Mouse (Mus musculus): ENCODE measurements at regions not wholly inside any gene's neighbourhood (a gene's known extent, or its start where the extent isn't known, plus 50 kb on each side); places are given as distances from the start of the nearest gene placed in this dataset.

GRCm38 (mm10) chr13:56350705-56351400 lies 54.5 kb upstream of the Cxcl14 start:
- 79% methylated on average over 14 of the region's 14 CpGs for WGBS
- no peak overlapping the region for H3K27ac ChIP-seq (ENCODE audit: control insufficient read depth, insufficient read depth, low read depth, low read length, poor library complexity)
- TF ChIP-seq CTCF (IDR thresholded peaks at IDR 0.05; ENCODE audit: control insufficient read depth, insufficient read depth, low read length) (no peak), POLR2A (IDR thresholded peaks at IDR 0.05; ENCODE audit: borderline replicate concordance, control insufficient read depth, low read depth, low read length) (no peak)
- no peak overlapping the region for H3K4me3 ChIP-seq (replicated peaks; ENCODE audit: control insufficient read depth, low read depth, low read length)
- no peaks in the 10 kb centered on the region; the same call in 1 of the 2 replicates for H3K4me1 ChIP-seq (ENCODE audit: control insufficient read depth, insufficient read depth, low read length)

DNA sequence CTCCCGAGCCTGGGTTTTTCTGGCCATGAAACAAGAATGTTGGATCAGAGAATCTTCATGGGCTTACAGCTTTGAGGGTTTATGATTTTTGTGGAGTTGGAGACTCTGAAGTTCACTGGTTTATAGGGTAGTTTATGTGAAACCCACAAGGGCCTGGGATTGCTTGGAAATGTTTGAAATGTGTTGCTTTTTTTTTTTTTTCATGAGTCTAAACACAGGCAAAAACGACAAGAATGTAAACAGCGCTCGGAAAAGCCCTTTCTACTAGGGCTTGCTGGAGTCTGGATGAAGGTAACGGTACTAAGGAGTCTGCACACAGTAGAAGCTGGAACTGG lies 55.0 kb upstream of the Cxcl14 start:
- no peak overlapping the region for H3K27ac ChIP-seq (ENCODE audit: control insufficient read depth, insufficient read depth, low read depth, low read length, poor library complexity)
- H3K4me3 ChIP-seq (replicated peaks; ENCODE audit: control insufficient read depth, low read depth, low read length), result no peak overlapping the region
- WGBS, result 71% methylated on average over 5 of the region's 5 CpGs
- no peak for TF ChIP-seq CTCF (IDR thresholded peaks at IDR 0.05; ENCODE audit: control insufficient read depth, insufficient read depth, low read length)
- no peak for TF ChIP-seq POLR2A (IDR thresholded peaks at IDR 0.05; ENCODE audit: borderline replicate concordance, control insufficient read depth, low read depth, low read length)
- no peaks in the 10 kb centered on the region; the same call in 1 of the 2 replicates for H3K4me1 ChIP-seq (ENCODE audit: control insufficient read depth, insufficient read depth, low read length)

DNA sequence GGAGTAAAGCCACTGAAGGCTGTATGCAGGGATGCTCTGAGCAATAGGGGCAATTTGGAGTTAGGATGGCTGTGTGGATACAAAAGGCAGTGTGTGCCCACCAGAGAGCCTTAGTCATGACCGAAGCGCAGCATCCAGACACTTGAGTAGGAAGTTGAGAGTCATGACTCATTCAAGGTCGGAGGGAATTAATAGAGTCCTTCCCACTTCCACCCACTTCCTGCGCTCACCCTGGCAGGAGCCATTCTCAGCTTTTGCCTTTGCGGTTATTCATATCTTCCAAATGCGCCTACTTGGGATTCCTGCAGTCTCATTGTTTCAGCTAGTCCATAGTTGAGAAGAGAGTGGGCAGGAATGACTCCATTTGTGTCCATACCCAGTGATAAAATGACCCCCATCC lies 56.1 kb upstream of the Cxcl14 start:
- Histone ChIP-seq H3K4me1 (ENCODE audit: control insufficient read depth, insufficient read depth, low read length) (no peaks in the 10 kb centered on the region; the same call in 1 of the 2 replicates), H3K4me3 (replicated peaks; ENCODE audit: control insufficient read depth, low read depth, low read length) (no peak overlapping the region), H3K27ac (ENCODE audit: control insufficient read depth, insufficient read depth, low read depth, low read length, poor library complexity) (no peak overlapping the region)
- 41% methylated on average over 6 of the region's 6 CpGs for WGBS
- TF ChIP-seq POLR2A (IDR thresholded peaks at IDR 0.05; ENCODE audit: borderline replicate concordance, control insufficient read depth, low read depth, low read length) (no peak), CTCF (IDR thresholded peaks at IDR 0.05; ENCODE audit: control insufficient read depth, insufficient read depth, low read length) (no peak)

GRCm38 (mm10) chr13:56352839-56353605 lies 56.7 kb upstream of the Cxcl14 start:
- Histone ChIP-seq H3K4me1 (ENCODE audit: control insufficient read depth, insufficient read depth, low read length) (no peaks in the 10 kb centered on the region; the same call in 1 of the 2 replicates), H3K27ac (ENCODE audit: control insufficient read depth, insufficient read depth, low read depth, low read length, poor library complexity) (no peak overlapping the region), H3K4me3 (replicated peaks; ENCODE audit: control insufficient read depth, low read depth, low read length) (no peak overlapping the region)
- TF ChIP-seq POLR2A (IDR thresholded peaks at IDR 0.05; ENCODE audit: borderline replicate concordance, control insufficient read depth, low read depth, low read length) (no peak), CTCF (IDR thresholded peaks at IDR 0.05; ENCODE audit: control insufficient read depth, insufficient read depth, low read length) (no peak)
- 44% methylated on average over 12 of the region's 12 CpGs for WGBS

GRCm38 (mm10) chr13:56353921-56354320 lies 57.6 kb upstream of the Cxcl14 start:
- no peak overlapping the region for H3K4me3 ChIP-seq (replicated peaks; ENCODE audit: control insufficient read depth, low read depth, low read length)
- 81% methylated on average over 11 of the region's 11 CpGs for WGBS
- no peaks in the 10 kb centered on the region; the same call in 1 of the 2 replicates for H3K4me1 ChIP-seq (ENCODE audit: control insufficient read depth, insufficient read depth, low read length)
- no peak for TF ChIP-seq CTCF (IDR thresholded peaks at IDR 0.05; ENCODE audit: control insufficient read depth, insufficient read depth, low read length)
- H3K27ac ChIP-seq (ENCODE audit: control insufficient read depth, insufficient read depth, low read depth, low read length, poor library complexity), result no peak overlapping the region

DNA sequence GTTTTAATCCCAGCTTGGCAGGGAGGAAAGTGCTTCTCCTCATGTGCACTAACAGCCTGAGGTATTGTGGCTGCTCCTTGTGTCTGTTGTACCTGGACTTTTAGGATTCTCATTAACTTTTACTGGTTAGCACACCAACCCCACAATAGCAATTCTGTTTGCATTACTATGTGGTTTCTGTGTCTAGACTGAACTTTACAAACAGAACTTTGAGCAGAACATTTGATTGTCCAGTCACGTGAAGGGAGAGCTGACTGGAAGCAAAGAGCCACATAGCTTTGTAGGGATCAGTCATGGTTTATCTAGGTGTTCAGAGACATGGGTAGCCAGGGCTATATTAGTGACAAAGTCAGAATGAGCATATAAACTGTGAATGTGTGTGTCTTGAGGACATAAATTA lies 58.3 kb upstream of the Cxcl14 start:
- no peak for TF ChIP-seq POLR2A (IDR thresholded peaks at IDR 0.05; ENCODE audit: borderline replicate concordance, control insufficient read depth, low read depth, low read length)
- TF ChIP-seq CTCF (IDR thresholded peaks at IDR 0.05; ENCODE audit: control insufficient read depth, insufficient read depth, low read length), result no peak
- H3K27ac ChIP-seq (ENCODE audit: control insufficient read depth, insufficient read depth, low read depth, low read length, poor library complexity), result no peak overlapping the region
- no peak overlapping the region for H3K4me3 ChIP-seq (replicated peaks; ENCODE audit: control insufficient read depth, low read depth, low read length)
- WGBS, result 73% methylated on average over 1 of the region's 1 CpGs
- no peaks in the 10 kb centered on the region; the same call in 1 of the 2 replicates for H3K4me1 ChIP-seq (ENCODE audit: control insufficient read depth, insufficient read depth, low read length)

DNA sequence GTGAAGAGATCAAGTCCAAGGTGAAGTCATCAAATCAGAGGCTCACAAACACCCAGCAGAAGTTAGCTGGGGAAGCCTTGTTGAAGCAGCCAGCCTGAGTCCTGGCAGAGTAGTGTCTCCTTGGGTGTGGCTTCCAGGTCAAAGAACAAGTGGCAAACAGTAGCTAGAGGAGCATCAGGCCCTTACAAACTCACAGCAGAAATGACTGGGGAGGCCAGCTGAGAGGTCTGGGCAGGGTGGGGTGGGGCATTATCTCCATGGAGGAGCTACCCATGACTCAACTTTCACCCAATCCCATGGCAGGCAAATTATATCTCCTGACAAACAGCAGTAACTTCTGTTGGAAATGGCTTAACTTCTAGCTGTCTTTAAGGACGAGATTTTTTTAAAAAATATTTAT lies 60.6 kb upstream of the Cxcl14 start:
- TF ChIP-seq POLR2A (IDR thresholded peaks at IDR 0.05; ENCODE audit: borderline replicate concordance, control insufficient read depth, low read depth, low read length) (no peak), CTCF (IDR thresholded peaks at IDR 0.05; ENCODE audit: control insufficient read depth, insufficient read depth, low read length) (no peak)
- WGBS, result 40% methylated on average over 1 of the region's 1 CpGs
- H3K4me1 ChIP-seq (ENCODE audit: control insufficient read depth, insufficient read depth, low read length), result no peaks in the 10 kb centered on the region; the same call in 1 of the 2 replicates
- no peak overlapping the region for H3K4me3 ChIP-seq (replicated peaks; ENCODE audit: control insufficient read depth, low read depth, low read length)
- no peak overlapping the region for H3K27ac ChIP-seq (ENCODE audit: control insufficient read depth, insufficient read depth, low read depth, low read length, poor library complexity)

- no peak overlapping the region for H3K4me3 ChIP-seq (replicated peaks; ENCODE audit: control insufficient read depth, low read depth, low read length)
- WGBS, result 64% methylated on average over 3 of the region's 3 CpGs
- no peaks in the 10 kb centered on the region; the same call in 1 of the 2 replicates for H3K4me1 ChIP-seq (ENCODE audit: control insufficient read depth, insufficient read depth, low read length)
- no peak for TF ChIP-seq POLR2A (IDR thresholded peaks at IDR 0.05; ENCODE audit: borderline replicate concordance, control insufficient read depth, low read depth, low read length)
- no peak for TF ChIP-seq CTCF (IDR thresholded peaks at IDR 0.05; ENCODE audit: control insufficient read depth, insufficient read depth, low read length)
- no peak overlapping the region for H3K27ac ChIP-seq (ENCODE audit: control insufficient read depth, insufficient read depth, low read depth, low read length, poor library complexity)
Measured at GRCm38 (mm10) chr13:56357955-56358354, 61.6 kb upstream of the Cxcl14 start.
